Mouse (Mus musculus) T-cell, adult 2 months (primary cell): ENCODE measurements around the gene Vmn1r120.
"Not testable (repeated sequence)": the region's sequence is repeated elsewhere in the genome, so short reads cannot be mapped to it uniquely, and the experiment has no call there.

Source experiments
- DNase-seq: peaks from one replicate; pipeline ENCODE4 v3.0.0; 2022; ENCODE audit warnings: low spot score

Vmn1r120 gene

GRCm38 (mm10) chr7:21053684-21054083 lies at the start of gene Vmn1r120:
Gene Vmn1r120 (minus strand): TSS chr7:21053784.
- not testable (repeated sequence) for DNase-seq

GRCm38 (mm10) chr7:21098413-21098812 lies 44.8 kb upstream of the Vmn1r120 start, which contains the start of gene Vmn1r121:
Gene Vmn1r121 (minus strand): TSS chr7:21098513.
- DNase-seq, result not testable (repeated sequence)

DNA sequence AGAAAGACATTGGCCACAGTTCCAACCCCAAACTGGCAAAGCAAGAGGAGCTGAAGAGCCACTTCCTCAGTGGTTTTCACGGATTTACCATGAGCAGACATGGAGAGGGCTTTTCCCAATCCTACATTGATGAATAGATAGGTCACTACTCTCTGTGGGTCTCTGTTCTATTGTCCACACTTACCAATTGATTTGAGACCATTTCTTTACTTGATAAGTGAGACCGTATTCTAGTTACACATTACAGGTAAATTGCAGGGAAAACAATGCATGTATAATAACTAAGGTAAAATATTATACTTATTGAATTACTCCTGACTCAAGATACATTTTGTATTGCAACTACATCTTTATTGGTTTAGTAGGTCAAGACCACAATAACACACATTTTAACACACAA lies 41.2 kb downstream of the Vmn1r120 start, which contains the start of gene Vmn1r119:
TSS of gene Vmn1r119 (minus strand) at position 101 of the 400 bp plus-strand sequence.
- not testable (repeated sequence) for DNase-seq
